Mouse (Mus musculus) embryonic fibroblast, embryonic 13.5 days (primary cell): Measurements from ENCODE around the gene Zfp683. TPM values are rescaled to one million over a fixed set of nuclear protein-coding genes. Genes with fewer than 3 reads are reported as not detected.

Experiments used
- H3K27ac ChIP-seq: 2 replicates; pipeline ENCODE4 v1.5.1; 2012; ENCODE audit warnings: low read length, control low read depth, inconsistent platforms; ENCODE audit not compliant: insufficient read depth
- H3K4me1 ChIP-seq: 2 replicates; pipeline ENCODE4 v1.6.1; 2011; ENCODE audit warnings: low read length; ENCODE audit not compliant: control insufficient read depth, insufficient read depth
- H3K4me3 ChIP-seq: 2 replicates; pipeline ENCODE4 v1.5.1; 2011; ENCODE audit warnings: mild to moderate bottlenecking, control low read depth, low read length; ENCODE audit not compliant: insufficient read depth
- CTCF ChIP-seq: IDR thresholded peaks from 2 replicates; pipeline ENCODE4 v1.5.1; 2011; ENCODE audit warnings: mild to moderate bottlenecking, control low read depth, low read length, moderate library complexity, borderline replicate concordance; ENCODE audit not compliant: insufficient read depth
- POLR2A ChIP-seq: IDR thresholded peaks from 2 replicates; pipeline ENCODE4 v1.6.1; 2011; ENCODE audit warnings: low read depth, mild to moderate bottlenecking, control low read depth, low read length, moderate library complexity
- polyA plus RNA-seq: library from polyadenylated mRNA; stranded (reverse); fragments of >200 nt; gene quantifications from 2 replicates; pipeline ENCODE4 v1.2.4, GENCODE M21; 2011; ENCODE audit warnings: low read depth; ENCODE audit not compliant: missing spikeins, insufficient read length

The Zfp683 gene
- not detected in 2 replicates for polyA plus RNA-seq

- Histone ChIP-seq H3K4me1 (no peaks in the 10 kb centered on the region), H3K27ac (no peak within 1 kb of the TSS), H3K4me3 (no peak within 1 kb of the TSS)
- TF ChIP-seq CTCF (no peak), POLR2A (no peak)
Measured at GRCm38 (mm10) chr4:134053538-134053937, at the start of gene Zfp683. Gene Zfp683 (plus strand): TSS chr4:134053838.

GRCm38 (mm10) chr4:134005581-134006358, 47.9 kb upstream of the Zfp683 start:
- TF ChIP-seq CTCF (no peak), POLR2A (no peak)
- Histone ChIP-seq H3K4me3 (no peak overlapping the region), H3K27ac (no peak overlapping the region), H3K4me1 (no peaks in the 10 kb centered on the region)

GRCm38 (mm10) chr4:134006845-134007244, 46.8 kb upstream of the Zfp683 start:
- TF ChIP-seq POLR2A, result no peak
- TF ChIP-seq CTCF, result no peak
- Histone ChIP-seq H3K4me1 (no peaks in the 10 kb centered on the region), H3K4me3 (no peak overlapping the region), H3K27ac (no peak overlapping the region)

- H3K4me1 ChIP-seq, result no peaks in the 10 kb centered on the region
- no peak overlapping the region for H3K4me3 ChIP-seq
- TF ChIP-seq POLR2A, result no peak
- no peak for TF ChIP-seq CTCF
- H3K27ac ChIP-seq, result no peak overlapping the region
Measured at GRCm38 (mm10) chr4:134009709-134010108, 43.9 kb upstream of the Zfp683 start.

- TF ChIP-seq POLR2A (no peak), CTCF (no peak)
- Histone ChIP-seq H3K4me1 (no peaks in the 10 kb centered on the region), H3K4me3 (no peak overlapping the region), H3K27ac (no peak overlapping the region)
Measured at GRCm38 (mm10) chr4:134011450-134012414, 41.9 kb upstream of the Zfp683 start.

GRCm38 (mm10) chr4:134012858-134013528, 40.6 kb upstream of the Zfp683 start:
- no peaks in the 10 kb centered on the region for H3K4me1 ChIP-seq
- H3K4me3 ChIP-seq, result no peak overlapping the region
- TF ChIP-seq CTCF, result peak; percentile 60; the same call in 1 of the 2 replicates
- no peak for TF ChIP-seq POLR2A
- no peak overlapping the region for H3K27ac ChIP-seq

- no peaks in the 10 kb centered on the region for H3K4me1 ChIP-seq
- H3K27ac ChIP-seq, result no peak overlapping the region
- no peak overlapping the region for H3K4me3 ChIP-seq
- TF ChIP-seq POLR2A (no peak), CTCF (no peak)
Measured at GRCm38 (mm10) chr4:134016208-134016607, 37.4 kb upstream of the Zfp683 start.

- no peak overlapping the region for H3K27ac ChIP-seq
Measured at GRCm38 (mm10) chr4:134016767-134017166, 36.9 kb upstream of the Zfp683 start.

GRCm38 (mm10) chr4:134017201-134017865, 36.3 kb upstream of the Zfp683 start:
- H3K4me1 ChIP-seq, result no peaks in the 10 kb centered on the region
- no peak for TF ChIP-seq POLR2A
- TF ChIP-seq CTCF, result no peak
- no peak overlapping the region for H3K4me3 ChIP-seq
- no peak overlapping the region for H3K27ac ChIP-seq

More at GRCm38 (mm10) chr4:134016767-134017166, 36.9 kb upstream of the Zfp683 start:
- TF ChIP-seq POLR2A (no peak), CTCF (no peak)
- Histone ChIP-seq H3K4me1 (no peaks in the 10 kb centered on the region), H3K4me3 (no peak overlapping the region)
